Mouse (Mus musculus) MEL (cell line): Measurements from ENCODE around the gene Gga1. TPM values are rescaled to one million over a fixed set of nuclear protein-coding genes. Genes with fewer than 3 reads are reported as not detected.

ENCODE experiments used
- DNase-seq: peaks from one replicate; pipeline ENCODE4 v3.0.0; 2011; ENCODE audit warnings: low read depth, low spot score
- H3K27ac ChIP-seq: 2 replicates; pipeline ENCODE4 v1.5.1; 2012; ENCODE audit warnings: low read depth, mild to moderate bottlenecking, control low read depth, low read length, moderate library complexity; ENCODE audit not compliant: control insufficient read depth
- H3K27me3 ChIP-seq, 2 experiments: fragments of 150-350 bp in 1 of 2; sonication (generic) in 1 of 2; 2 replicates each; pipeline ENCODE4 v1.6.1; 2012; ENCODE audit warnings: low read length in 2 of 2, mild to moderate bottlenecking in 2 of 2, improper control_type of control experiment in 1 of 2, moderate library complexity in 1 of 2; ENCODE audit not compliant: insufficient read depth in 2 of 2, control insufficient read depth in 1 of 2
- H3K36me3 ChIP-seq, 2 experiments: 2 replicates each; pipeline ENCODE4 v1.6.1; 2012 to 2014; ENCODE audit warnings: low read length in 2 of 2, improper control_type of control experiment in 1 of 2, inconsistent platforms in 1 of 2, mild to moderate bottlenecking in 1 of 2; ENCODE audit not compliant: insufficient read depth in 2 of 2, control insufficient read depth in 1 of 2
- H3K4me1 ChIP-seq, 2 experiments: fragments of 150-350 bp in 1 of 2; sonication (generic) in 1 of 2; 2 replicates each; pipeline ENCODE4 v1.6.1; 2012; ENCODE audit warnings: low read length in 2 of 2, improper control_type of control experiment in 1 of 2, mild to moderate bottlenecking in 1 of 2; ENCODE audit not compliant: insufficient read depth in 2 of 2, control insufficient read depth in 1 of 2
- H3K4me3 ChIP-seq, 2 experiments: fragments of 150-350 bp in 1 of 2; sonication (generic) in 1 of 2; 2 replicates each; pipeline ENCODE4 v1.5.1; 2012; ENCODE audit warnings: low read depth in 2 of 2, low read length in 2 of 2, mild to moderate bottlenecking in 2 of 2, moderate library complexity in 2 of 2, control low read depth in 1 of 2, improper control_type of control experiment in 1 of 2; ENCODE audit not compliant: control insufficient read depth in 1 of 2, insufficient read depth in 1 of 2
- H3K79me2 ChIP-seq: 2 replicates; pipeline ENCODE4 v1.6.1; 2012; ENCODE audit warnings: mild to moderate bottlenecking, low read length, moderate library complexity; ENCODE audit not compliant: control insufficient read depth, poor library complexity, insufficient read depth
- H3K9ac ChIP-seq: 2 replicates; pipeline ENCODE4 v1.6.1; 2012; ENCODE audit warnings: low read depth, mild to moderate bottlenecking, control low read depth, low read length, moderate library complexity; ENCODE audit not compliant: control insufficient read depth, poor library complexity, severe bottlenecking
- H3K9me3 ChIP-seq: fragments of 150-350 bp; sonication (generic); replicated peaks from 2 replicates; pipeline ENCODE4 v1.6.1; 2012; ENCODE audit warnings: mild to moderate bottlenecking, low read length, improper control_type of control experiment, moderate library complexity; ENCODE audit not compliant: insufficient read depth
- BHLHE40 ChIP-seq: IDR thresholded peaks from 2 replicates; pipeline ENCODE4 v1.6.1; 2012; ENCODE audit warnings: low read depth, mild to moderate bottlenecking, inconsistent platforms, low read length, improper control_type of control experiment, borderline replicate concordance
- CHD1 ChIP-seq: IDR thresholded peaks from 2 replicates; pipeline ENCODE4 v1.6.1; 2012; ENCODE audit warnings: low read depth, mild to moderate bottlenecking, inconsistent platforms, low read length, improper control_type of control experiment
- CHD2 ChIP-seq: IDR thresholded peaks from 2 replicates; pipeline ENCODE4 v1.6.1; 2011; ENCODE audit warnings: low read length, improper control_type of control experiment
- E2F4 ChIP-seq: IDR thresholded peaks from 2 replicates; pipeline ENCODE4 v1.6.1; 2011; ENCODE audit warnings: low read depth, low read length, improper control_type of control experiment, borderline replicate concordance
- GABPA ChIP-seq: IDR thresholded peaks from 2 replicates; pipeline ENCODE4 v1.6.1; 2012; ENCODE audit warnings: low read depth, mild to moderate bottlenecking, inconsistent platforms, low read length, improper control_type of control experiment, moderate library complexity
- HCFC1 ChIP-seq: IDR thresholded peaks from 2 replicates; pipeline ENCODE4 v1.6.1; 2012; ENCODE audit warnings: low read depth, mild to moderate bottlenecking, inconsistent platforms, low read length, improper control_type of control experiment, moderate library complexity
- KAT2A ChIP-seq: conservative IDR thresholded peaks from 2 replicates; pipeline ENCODE4 v1.6.1; 2012; ENCODE audit warnings: low read depth, low read length, improper control_type of control experiment, inconsistent platforms
- MAX ChIP-seq: IDR thresholded peaks from 2 replicates; pipeline ENCODE4 v1.6.1; 2011; ENCODE audit warnings: low read length, improper control_type of control experiment
- MAZ ChIP-seq: IDR thresholded peaks from 2 replicates; pipeline ENCODE4 v1.6.1; 2012; ENCODE audit warnings: low read depth, mild to moderate bottlenecking, inconsistent platforms, low read length, improper control_type of control experiment
- MEF2A ChIP-seq: IDR thresholded peaks from 2 replicates; pipeline ENCODE4 v1.6.1; 2014; ENCODE audit warnings: low read depth, mild to moderate bottlenecking, inconsistent platforms, low read length, improper control_type of control experiment; ENCODE audit not compliant: poor library complexity, insufficient replicate concordance, severe bottlenecking; ENCODE audit errors: extremely low read depth
- NELFE ChIP-seq: IDR thresholded peaks from 2 replicates; pipeline ENCODE4 v1.6.1; 2011; ENCODE audit warnings: low read depth, low read length, improper control_type of control experiment
- POLR2AphosphoS2 ChIP-seq: IDR thresholded peaks from 2 replicates; pipeline ENCODE4 v1.6.1; 2011; ENCODE audit warnings: low read length, improper control_type of control experiment
- POLR2AphosphoS5 ChIP-seq: IDR thresholded peaks from 2 replicates; pipeline ENCODE4 v1.6.1; 2012; ENCODE audit warnings: low read depth, borderline replicate concordance, mild to moderate bottlenecking, inconsistent platforms, low read length, moderate library complexity, mixed read lengths
- RCOR1 ChIP-seq: IDR thresholded peaks from 2 replicates; pipeline ENCODE4 v1.6.1; 2012; ENCODE audit warnings: low read depth, mild to moderate bottlenecking, inconsistent platforms, low read length, improper control_type of control experiment
- SIN3A ChIP-seq: IDR thresholded peaks from 2 replicates; pipeline ENCODE4 v1.6.1; 2012; ENCODE audit warnings: low read length, improper control_type of control experiment, inconsistent platforms
- SMC3 ChIP-seq: IDR thresholded peaks from 2 replicates; pipeline ENCODE4 v1.6.1; 2011; ENCODE audit warnings: low read depth, low read length, improper control_type of control experiment
- TAL1 ChIP-seq: IDR thresholded peaks from 2 replicates; pipeline ENCODE4 v1.6.1; 2012; ENCODE audit warnings: mild to moderate bottlenecking, inconsistent platforms, low read length, moderate library complexity, mixed read lengths
- TBP ChIP-seq: IDR thresholded peaks from 2 replicates; pipeline ENCODE4 v1.8.0; 2011; ENCODE audit warnings: low read depth, low read length, improper control_type of control experiment
- UBTF ChIP-seq: IDR thresholded peaks from 2 replicates; pipeline ENCODE4 v1.6.1; 2012; ENCODE audit warnings: low read depth, mild to moderate bottlenecking, inconsistent platforms, low read length, improper control_type of control experiment, moderate library complexity, borderline replicate concordance; ENCODE audit not compliant: insufficient read depth
- USF1 ChIP-seq: IDR thresholded peaks from 2 replicates; pipeline ENCODE4 v1.6.1; 2014; ENCODE audit warnings: low read depth, mild to moderate bottlenecking, inconsistent platforms, low read length, improper control_type of control experiment, moderate library complexity
- ZC3H11A ChIP-seq: IDR thresholded peaks from 2 replicates; pipeline ENCODE4 v1.6.1; 2012; ENCODE audit warnings: low read depth, mild to moderate bottlenecking, inconsistent platforms, low read length, improper control_type of control experiment
- ZKSCAN1 ChIP-seq: IDR thresholded peaks from 2 replicates; pipeline ENCODE4 v1.6.1; 2012; ENCODE audit warnings: low read depth, mild to moderate bottlenecking, inconsistent platforms, low read length, improper control_type of control experiment, moderate library complexity
- ZMIZ1 ChIP-seq: IDR thresholded peaks from 2 replicates; pipeline ENCODE4 v1.6.1; 2012; ENCODE audit warnings: low read depth, mild to moderate bottlenecking, inconsistent platforms, low read length, improper control_type of control experiment, moderate library complexity
- polyA plus RNA-seq, 2 experiments: library from polyadenylated mRNA; stranded (reverse) in 1 of 2; unstranded in 1 of 2; fragments of >175 nt in 1 of 2; fragments of >200 nt in 1 of 2; gene quantifications; 2 replicates each; pipeline versions ENCODE4 v1.2.1 to v1.2.4; 2012; ENCODE audit warnings: low replicate concordance in 2 of 2, low read depth in 1 of 2; ENCODE audit not compliant: insufficient read length in 2 of 2, insufficient read depth in 1 of 2, missing spikeins in 1 of 2
- total RNA-seq: library from RNA; depleted of rRNA; stranded (reverse); fragments of 300-350 nt; gene quantifications from 2 replicates; pipeline ENCODE4 v1.2.3, GENCODE M21; 2012

The Gga1 gene
- total and polyA plus RNA-seq, 3 experiments, result 18.2 to 48.1 TPM; not detected in 1

GRCm38 (mm10) chr15:78830742-78831719 lies 46.0 kb upstream of the Gga1 start:
- Histone ChIP-seq H3K27ac (no peak overlapping the region), H3K9ac (no peak overlapping the region), H3K79me2 (no peaks in the 10 kb centered on the region), H3K9me3 (no peaks in the 10 kb centered on the region), H3K4me3 (no peak overlapping the region), H3K36me3 (peaks cover 0 to 2% of the 10 kb centered on the region in 2 experiments; a peak in 2 of 4 replicates), H3K27me3 (no peaks in the 10 kb centered on the region), H3K4me1 (peaks cover 0 to 14% of the 10 kb centered on the region in 2 experiments; a peak in 3 of 4 replicates)
- TF ChIP-seq E2F4, result no peak
- TF ChIP-seq MAX, result no peak
- TF ChIP-seq MEF2A, result no peak
- no peak for TF ChIP-seq MAZ
- TF ChIP-seq ZKSCAN1, result no peak
- TF ChIP-seq BHLHE40, result no peak
- no peak for TF ChIP-seq ZMIZ1
- TF ChIP-seq POLR2AphosphoS2, result no peak
- no peak for TF ChIP-seq SMC3
- no peak for TF ChIP-seq POLR2AphosphoS5
- DNase-seq, result no peak

- TF ChIP-seq E2F4, result no peak
- TF ChIP-seq KAT2A, result no peak
- no peak for TF ChIP-seq NELFE
- no peak for TF ChIP-seq TBP
- TF ChIP-seq UBTF, result no peak
- TF ChIP-seq BHLHE40, result no peak
- TF ChIP-seq HCFC1, result no peak
- TF ChIP-seq USF1, result no peak
- no peak for TF ChIP-seq RCOR1
- no peak for TF ChIP-seq ZMIZ1
- TF ChIP-seq GABPA, result no peak
- TF ChIP-seq ZKSCAN1, result no peak
- no peak for TF ChIP-seq CHD1
- no peak for TF ChIP-seq CHD2
- TF ChIP-seq POLR2AphosphoS2, result no peak
- no peak for TF ChIP-seq SMC3
- TF ChIP-seq SIN3A, result no peak
- no peak for TF ChIP-seq TAL1
- TF ChIP-seq ZC3H11A, result no peak
- TF ChIP-seq, all 39 proteins: peak for 0
- Histone ChIP-seq H3K9me3 (no peaks in the 10 kb centered on the region), H3K4me1 (peaks cover 0 to 15% of the 10 kb centered on the region in 2 experiments; a peak in 3 of 4 replicates), H3K9ac (no peak overlapping the region), H3K36me3 (peaks cover 0 to 3% of the 10 kb centered on the region in 2 experiments; a peak in 2 of 4 replicates), H3K4me3 (no peak overlapping the region), H3K79me2 (no peaks in the 10 kb centered on the region), H3K27ac (no peak overlapping the region), H3K27me3 (no peaks in the 10 kb centered on the region)
- no peak for DNase-seq
Measured at GRCm38 (mm10) chr15:78831720-78832657, 45.0 kb upstream of the Gga1 start.
